Mouse (Mus musculus) embryo, embryonic 11 days (tissue): ENCODE results near the gene Smndc1.

ENCODE experiments used
- DNase-seq: peaks from one replicate; pipeline ENCODE4 v3.0.0-alpha.2; 2015

Gene Smndc1

DNA sequence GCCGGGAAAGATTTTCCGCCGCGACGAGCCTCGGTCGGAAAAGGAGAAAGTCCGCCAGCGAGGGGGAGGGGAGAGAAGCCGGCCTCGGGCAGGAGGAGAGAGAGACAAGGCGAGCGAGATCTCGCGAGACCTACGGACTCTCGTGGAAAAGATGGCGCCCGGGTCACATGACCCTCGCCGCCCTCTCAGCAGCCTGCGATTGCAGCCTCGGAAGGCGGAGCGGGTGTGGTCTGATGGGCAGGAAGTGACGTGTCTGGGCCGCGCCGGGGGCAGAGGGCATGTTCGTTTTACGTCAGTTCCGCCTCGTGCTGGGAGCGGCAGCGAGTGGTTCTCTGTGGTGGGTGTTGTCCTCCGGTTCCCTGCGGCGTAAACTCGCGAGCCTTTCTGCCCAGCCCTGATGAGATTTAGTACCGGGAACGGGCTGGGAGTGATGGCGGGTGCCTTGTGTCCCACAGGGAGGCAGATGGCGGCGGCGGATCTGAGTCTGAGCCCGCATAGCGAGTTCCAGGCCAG lies at the start of gene Smndc1:
Gene Smndc1 (minus strand): TSS at position 84 of the 513 bp plus-strand sequence.
- DNase-seq = peak; percentile 100

DNA sequence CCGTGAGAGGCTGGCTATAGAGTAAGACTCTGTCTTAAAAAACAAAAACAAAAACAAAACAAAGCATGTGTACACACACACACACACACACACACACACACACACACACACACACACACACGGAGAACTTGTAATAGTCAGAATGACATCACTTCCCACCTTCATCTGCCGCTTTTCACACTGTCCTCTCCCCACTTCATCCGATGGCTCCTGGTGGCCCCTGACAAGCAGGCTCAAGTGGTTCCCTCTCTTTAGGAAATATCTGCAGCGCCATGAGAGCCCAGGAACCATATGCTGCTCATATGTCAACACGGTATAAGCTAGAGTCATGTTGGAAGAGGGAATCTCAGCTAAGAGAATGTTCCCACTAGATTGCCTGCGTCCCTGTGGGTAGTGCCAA lies 49.0 kb upstream of the Smndc1 start:
- DNase-seq = no peak

DNA sequence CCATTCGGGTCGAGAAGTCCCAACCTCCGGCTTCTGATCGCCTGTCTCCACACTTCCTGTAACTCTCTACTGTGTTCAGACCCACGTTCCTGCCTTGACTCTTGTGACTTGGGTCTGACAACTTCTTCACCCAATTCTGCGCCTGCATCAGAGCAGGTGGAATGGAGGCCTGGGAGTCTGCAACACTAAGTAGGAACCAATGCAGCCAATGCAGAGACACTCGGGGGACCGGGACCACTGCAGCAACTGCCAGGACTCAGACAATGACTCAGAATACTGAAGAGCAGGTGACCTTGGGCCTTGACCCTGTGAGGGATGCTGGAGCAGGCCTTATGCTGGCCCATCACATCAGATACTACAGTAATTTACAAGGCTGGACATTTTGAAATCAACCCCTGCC lies 47.6 kb upstream of the Smndc1 start:
- no peak for DNase-seq

DNA sequence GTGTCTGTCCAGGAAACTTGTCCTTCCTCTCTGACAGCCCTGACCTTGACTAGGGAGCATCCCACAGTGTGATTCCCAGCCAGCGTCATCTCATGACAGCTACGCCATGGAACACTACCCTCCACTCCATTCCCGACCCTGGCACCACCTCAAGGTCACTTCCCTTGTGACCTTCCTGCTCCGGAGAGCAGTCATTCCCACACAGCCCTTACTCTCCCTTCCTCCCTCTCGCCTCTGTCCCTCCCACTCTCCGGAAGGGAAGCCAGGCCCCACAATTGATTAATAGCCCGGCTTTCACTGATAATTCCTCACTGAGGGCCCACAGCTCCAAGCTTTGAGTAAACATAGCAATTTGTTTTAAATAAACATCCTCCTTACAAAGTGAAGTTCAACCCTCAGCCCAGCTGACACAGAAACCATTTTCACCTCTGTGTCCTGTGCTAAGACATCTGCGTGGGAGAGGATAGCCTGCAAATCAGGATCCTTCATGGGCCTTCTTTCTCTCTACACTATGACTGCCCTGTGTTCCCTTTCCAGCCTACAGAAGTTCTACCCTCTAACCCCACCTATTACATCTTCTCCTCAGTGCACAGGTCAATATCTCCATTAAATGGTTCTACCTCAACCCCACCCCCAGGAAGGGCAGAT lies 47.1 kb upstream of the Smndc1 start:
- DNase-seq = no peak

- no peak for DNase-seq
These were observed 43.7 kb upstream of the Smndc1 start for GRCm38 (mm10) chr19:53433949-53434689.

- DNase-seq = no peak
These were observed 40.6 kb upstream of the Smndc1 start for GRCm38 (mm10) chr19:53431003-53431402.

- no peak for DNase-seq
These were observed 40.0 kb upstream of the Smndc1 start for GRCm38 (mm10) chr19:53430356-53430755.

DNA sequence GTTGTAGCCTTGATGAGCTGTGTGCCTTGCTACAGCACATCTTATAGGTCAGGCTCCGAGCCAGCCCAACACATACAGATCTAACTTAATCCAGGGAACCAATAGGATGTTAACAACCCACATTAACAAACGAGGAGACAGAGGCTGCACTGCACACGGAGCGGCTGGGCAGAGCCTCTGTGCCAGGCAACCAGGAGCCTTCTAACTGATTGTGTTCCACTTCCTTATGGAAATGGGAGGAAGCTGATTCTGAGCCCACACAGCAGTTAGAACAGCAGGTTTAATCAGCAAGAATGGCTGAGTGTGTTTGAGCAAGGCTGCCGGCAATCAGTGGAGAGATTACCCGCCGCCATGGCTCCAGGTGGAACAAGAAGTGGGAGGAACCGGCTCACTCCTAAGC lies 37.4 kb upstream of the Smndc1 start:
- DNase-seq = no peak

- DNase-seq = no peak
These were observed 37.0 kb upstream of the Smndc1 start for GRCm38 (mm10) chr19:53427346-53427745.

DNA sequence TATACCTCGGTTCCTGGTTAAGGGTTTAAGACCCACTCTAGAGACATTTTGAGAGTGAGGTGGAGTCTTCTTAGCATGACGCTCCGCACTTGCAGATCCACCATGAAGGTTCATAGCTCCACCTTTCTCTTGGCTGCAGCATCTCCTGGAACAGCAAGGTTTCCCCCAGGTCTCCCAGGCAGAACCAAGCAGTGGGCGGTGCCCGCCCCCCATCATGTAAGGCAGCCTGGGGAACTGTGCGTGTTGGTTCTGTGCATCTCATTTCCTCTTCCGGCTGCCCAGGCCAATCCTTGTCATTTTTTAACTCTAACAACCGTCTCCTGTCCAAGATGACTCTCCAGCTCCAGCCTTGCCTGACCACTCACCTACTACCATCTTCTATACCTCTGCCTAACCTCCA lies 35.4 kb upstream of the Smndc1 start:
- no peak for DNase-seq

- DNase-seq = no peak
These were observed 34.3 kb upstream of the Smndc1 start for GRCm38 (mm10) chr19:53424629-53425028.

- no peak for DNase-seq
These were observed 33.6 kb upstream of the Smndc1 start for GRCm38 (mm10) chr19:53423816-53424465.

GRCm38 (mm10) chr19:53423341-53423753 lies 33.0 kb upstream of the Smndc1 start:
- DNase-seq = no peak

DNA sequence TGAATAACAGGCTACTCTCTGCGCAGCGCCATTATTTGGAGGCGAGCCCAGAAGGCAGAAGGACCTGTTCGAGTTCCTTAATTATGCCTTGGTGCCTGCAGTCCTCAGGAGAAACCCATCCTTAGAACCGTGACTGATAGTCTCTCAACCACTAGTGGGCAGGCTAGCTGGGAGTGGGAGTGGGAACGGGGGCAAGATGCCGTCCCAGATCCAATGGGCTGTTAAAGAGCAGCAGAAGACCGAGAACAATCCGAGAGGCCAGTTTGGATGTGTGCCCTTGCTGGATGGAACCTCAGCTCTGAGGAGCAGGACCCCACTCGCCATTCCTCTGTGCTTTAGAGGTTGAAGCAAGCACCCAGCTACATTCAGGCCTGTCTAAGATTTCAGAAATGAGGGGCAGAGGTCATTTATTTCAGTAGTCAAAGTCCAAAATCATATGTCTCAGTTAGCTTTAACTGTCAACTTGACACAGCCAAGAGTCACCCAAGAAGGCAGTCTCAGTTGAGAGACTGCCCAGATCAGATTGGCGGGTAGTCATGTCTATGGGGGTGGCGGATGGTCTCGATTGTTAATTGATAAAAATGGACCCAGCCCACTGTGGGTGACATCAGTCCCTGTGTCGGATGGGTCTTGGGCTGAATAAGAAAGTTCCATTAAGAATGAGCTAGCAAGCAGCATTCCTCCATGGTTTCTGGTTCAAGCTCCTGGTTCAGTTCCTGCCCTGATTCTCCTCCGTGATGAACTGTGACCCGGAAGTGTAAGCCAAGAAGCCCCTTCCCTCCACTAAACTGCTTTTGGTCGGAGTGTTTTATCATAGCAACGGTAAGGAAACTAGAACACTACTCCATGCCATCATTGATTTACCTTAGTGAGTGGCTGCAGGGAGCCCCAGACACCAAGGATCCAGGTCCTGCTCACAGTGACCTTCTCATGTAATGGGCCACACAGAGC lies 32.3 kb upstream of the Smndc1 start:
- no peak for DNase-seq

GRCm38 (mm10) chr19:53421583-53422188 lies 31.3 kb upstream of the Smndc1 start:
- no peak for DNase-seq

- DNase-seq = peak; percentile 86
These were observed 30.7 kb upstream of the Smndc1 start for GRCm38 (mm10) chr19:53420924-53421582.

- DNase-seq = peak; percentile 83
These were observed 29.5 kb upstream of the Smndc1 start for GRCm38 (mm10) chr19:53419834-53420233.

DNA sequence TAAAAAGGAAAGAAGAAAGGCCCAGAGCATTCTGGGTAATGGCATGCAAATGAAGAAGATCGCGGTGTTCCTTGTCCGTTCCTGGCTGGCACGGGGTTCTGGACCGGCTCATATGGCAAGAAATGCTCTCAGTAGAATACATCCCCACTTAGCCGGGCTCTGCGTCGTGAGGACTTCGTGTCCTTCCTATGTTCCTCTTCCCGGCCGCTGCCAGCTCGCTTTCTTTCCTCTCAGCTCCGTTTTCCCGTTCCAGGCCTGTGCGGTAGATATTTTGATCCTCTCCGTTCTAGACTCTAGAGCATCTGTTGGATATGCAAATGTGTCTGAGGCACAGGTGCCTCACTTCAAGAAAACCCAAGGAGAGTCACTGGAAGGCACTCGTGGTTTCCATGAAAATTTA lies 24.8 kb upstream of the Smndc1 start:
- DNase-seq = no peak

GRCm38 (mm10) chr19:53414650-53415049 lies 24.3 kb upstream of the Smndc1 start:
- no peak for DNase-seq

DNA sequence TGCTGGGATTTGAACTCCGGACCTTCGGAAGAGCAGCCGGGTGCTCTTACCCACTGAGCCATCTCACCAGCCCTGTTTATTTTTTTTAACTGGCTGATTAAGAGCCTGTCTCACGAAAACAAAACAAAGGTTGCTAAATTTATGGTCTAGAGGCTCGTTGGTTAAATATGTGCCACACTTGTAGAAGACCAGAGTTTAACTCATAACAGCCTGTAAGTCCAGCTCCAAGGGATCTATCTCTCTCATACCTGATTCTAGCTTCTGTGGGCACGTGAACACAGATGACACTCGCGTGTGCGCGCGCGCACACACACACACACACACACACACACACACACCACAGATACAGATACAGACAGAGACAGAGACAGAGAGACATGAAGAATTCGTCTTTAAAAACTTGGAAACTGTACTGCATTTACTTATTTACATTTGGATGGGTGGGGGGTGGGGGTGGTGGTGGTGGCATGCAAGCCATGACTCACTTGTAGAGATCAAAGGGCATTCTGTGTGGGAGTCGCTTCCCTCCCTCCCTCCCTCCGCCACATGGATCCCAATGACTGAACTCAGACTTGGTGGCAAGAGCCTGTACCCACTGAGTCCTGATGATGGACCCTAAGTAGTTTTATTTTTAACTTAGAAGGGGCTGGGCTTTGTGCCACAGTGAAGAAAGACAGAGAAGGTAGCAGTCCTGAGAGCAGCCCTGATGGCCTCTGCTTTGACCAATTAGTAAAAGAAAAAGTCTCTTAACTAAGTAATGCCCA lies 23.4 kb upstream of the Smndc1 start:
- DNase-seq = no peak
